Mouse (Mus musculus): ENCODE data around the gene Mllt10.

The Mllt10 gene

DNA sequence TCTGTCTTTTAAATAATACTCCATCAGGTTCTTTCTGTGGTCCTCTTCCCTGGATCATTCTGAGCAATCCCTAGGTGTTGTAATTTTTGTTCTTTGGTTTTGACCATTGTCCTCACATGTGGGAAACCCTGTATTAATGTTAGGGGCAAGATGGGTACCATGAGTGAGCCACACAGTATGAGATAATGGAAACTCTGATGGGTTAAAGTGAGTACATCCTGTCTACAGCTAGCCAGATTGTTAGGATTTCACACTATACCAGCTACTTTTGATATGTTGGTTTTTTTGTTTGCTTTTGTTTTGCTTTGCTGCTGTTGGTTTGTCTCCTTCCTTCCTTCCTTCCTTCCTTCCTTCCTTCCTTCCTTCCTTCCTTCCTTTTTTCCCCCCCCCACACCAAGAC, 128.0 kb downstream of the Mllt10 start:
- in situ Hi-C loops (cut with MboI): no loop called here

DNA sequence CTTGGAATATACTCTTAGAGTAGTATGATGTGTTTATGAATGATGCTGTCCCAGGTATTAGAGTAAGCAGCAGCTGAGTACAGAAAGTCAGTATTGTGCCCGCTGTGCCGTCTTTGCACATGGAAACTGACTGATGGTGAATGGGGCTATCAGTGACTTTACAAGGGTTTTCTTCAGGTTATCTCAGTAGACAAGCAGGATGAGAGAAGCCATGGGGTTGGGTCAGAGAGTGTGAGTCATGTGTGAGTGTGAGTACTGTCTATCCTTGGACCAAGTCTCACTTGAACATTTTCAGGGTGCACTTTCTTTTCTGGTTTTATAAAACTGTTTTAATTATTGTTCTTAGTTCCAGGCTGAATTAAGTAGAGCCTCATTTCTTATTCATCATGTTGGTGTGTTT, 133.3 kb downstream of the Mllt10 start:
- in situ Hi-C loops (cut with MboI): no loop called here

DNA sequence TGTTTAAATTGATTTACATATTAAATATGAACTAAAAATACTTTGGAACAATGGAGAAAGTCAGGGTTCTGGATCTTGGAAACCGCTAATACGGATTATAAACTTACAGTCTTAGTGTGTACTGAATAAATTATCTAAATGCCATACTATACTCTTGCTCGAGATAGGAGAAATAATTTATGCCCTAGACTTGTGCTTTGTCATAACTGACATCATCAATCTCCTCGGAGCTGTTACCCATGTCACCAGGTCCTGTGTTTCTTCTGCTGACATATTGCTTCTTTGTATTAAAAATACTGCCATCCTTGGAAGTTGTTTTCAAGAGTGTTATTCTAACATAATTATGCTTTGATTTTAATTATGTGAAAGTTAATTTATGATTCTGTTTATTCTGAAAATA, 140.2 kb downstream of the Mllt10 start:
- in situ Hi-C loops (cut with MboI): no loop called here

DNA sequence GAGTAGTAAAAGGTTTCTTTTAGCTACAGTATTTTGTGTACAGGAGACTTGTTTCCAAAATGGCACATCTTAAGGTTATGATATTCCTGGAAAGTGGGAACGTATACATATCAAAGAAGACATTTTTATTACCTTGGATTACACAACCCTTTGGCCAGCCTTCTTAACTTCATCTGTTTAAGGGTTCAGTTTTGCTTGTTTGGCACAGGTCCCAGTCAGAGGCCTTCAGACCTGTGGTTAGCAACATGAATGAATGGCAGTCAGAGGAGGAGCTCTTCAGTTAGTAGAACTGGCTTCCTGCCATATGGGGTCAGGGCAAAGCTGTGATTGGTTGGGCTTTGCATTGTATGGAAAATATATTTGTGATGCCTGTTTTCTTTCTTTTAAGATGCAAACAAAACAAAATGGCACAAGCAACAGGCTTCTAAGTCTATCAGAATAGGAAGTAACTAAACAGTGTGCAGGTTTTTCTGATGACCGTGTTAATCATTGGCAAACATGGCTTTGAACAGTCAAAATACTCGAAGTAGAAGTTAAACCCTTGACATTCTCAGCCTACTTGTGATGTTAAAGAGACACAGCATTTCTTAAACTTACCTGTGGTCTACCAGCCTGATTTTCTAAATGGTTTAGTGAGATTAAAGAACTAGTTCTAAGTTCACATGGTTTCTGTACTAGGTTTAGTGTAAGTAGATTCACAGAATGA, 140.8 kb downstream of the Mllt10 start:
- in situ Hi-C loops (cut with MboI): no loop called here

DNA sequence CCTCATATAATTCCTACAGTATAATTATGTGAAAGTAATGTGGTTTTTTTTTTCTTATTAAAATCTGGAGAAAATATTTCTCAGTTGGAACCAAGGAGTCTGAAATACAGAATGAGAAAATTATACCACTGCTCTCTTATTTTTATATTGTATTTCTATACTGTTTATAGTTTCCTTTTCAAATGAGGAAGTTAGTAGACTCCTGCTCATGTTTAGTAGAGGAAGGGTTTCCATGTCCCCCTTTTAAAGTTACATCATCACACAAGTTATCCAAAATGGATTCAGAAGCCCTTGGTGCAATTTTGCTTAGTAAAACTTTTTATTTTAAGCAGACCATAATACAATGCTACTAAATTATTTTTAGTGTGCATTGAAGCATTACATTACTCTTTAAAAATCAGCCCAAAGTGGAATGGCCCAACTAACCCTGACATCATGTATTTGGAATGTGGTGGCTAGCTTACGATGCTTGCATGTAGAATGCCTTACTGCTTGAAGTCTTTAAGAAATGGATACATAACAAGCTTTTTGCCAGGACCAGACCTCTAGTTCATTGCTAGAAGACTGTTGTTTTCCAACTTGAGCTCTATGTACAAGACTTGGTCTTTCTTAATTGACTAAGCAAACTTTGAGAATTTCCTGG, 146.9 kb downstream of the Mllt10 start:
- in situ Hi-C loops (cut with MboI): loop anchor here (10.0 kb wide), 1 partner anchor 177 kb away; no protein-coding TSS in a partner anchor

DNA sequence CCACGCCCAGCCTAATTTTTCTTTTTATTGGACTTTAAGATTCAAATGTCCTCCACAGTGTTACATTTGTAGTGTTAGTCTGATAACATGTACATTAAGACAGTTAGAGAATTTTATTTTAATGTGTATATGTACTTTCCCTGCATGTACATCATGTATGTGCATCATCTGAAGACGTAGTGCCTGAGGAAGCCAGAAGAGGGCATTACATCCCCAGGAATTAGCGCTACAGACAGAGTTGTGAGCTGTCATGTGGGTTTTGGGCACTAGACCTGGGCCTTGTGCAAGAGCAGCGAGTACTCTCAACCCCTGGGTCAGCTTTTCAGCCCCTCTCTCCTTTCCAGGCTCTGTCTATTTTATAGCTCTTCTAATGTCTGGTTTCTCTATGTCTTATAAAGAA, 147.9 kb downstream of the Mllt10 start:
- in situ Hi-C loops (cut with MboI): loop anchor here (10.0 kb wide), 1 partner anchor 178 kb away; no protein-coding TSS in a partner anchor

DNA sequence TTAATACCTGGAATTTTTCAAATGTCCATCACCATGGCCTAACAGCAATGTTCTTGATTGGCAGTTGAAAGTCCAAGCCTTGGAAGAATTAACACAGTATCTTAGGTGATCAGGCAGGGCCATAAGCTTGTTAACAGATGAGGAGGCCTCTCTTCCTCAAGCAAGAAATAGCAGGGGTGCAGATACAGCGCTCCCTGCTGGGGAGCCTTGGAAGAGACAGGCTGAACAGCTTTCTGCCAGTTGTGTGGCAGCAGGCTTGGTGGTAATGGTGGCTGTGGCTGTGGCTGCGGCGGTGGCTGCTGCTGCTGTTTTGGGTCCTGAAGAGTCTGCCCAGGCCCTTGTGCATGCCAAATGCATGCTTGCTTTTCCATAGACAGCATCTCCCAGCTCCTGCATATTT, 150.1 kb downstream of the Mllt10 start:
- in situ Hi-C loops (cut with MboI): loop anchor here (10.0 kb wide), 1 partner anchor 180 kb away; no protein-coding TSS in a partner anchor

DNA sequence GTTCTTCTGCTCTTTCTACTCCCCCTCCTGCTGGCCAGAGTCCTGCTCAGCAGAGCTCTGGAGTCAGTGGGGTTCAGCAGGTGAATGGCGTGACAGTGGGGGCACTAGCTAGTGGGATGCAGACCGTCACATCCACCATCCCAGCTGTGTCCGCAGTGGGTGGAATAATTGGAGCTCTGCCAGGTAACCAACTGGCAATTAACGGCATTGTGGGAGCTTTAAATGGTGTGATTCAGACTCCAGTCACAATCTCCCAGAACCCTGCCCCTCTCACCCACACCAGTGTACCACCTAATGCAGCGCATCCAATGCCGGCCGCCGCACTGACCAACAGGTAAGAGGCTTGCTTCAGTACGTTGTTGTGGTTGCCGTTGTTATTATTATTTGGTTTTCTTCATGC, 151.8 kb downstream of the Mllt10 start:
- in situ Hi-C loops (cut with MboI): loop anchor here (10.0 kb wide), 1 partner anchor 182 kb away; no protein-coding TSS in a partner anchor

DNA sequence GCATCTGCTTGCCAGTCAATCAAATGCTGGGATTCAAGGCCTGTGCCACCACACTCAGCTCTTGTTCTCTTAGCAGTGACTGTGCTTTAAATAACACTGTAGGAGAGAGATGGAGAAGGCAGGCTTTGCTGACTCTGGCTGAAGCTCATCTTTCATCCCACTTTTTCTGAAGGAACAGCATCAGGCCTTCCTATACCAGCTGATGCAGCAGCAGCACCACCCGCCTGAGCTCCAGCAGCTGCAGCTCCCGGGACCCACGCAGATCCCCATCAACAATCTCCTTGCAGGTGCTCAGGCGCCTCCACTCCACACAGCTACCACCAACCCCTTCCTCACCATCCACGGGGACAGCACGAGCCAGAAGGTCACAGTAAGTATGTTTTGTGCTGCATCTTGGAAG, 153.5 kb downstream of the Mllt10 start:
- in situ Hi-C loops (cut with MboI): loop anchor here (10.0 kb wide), 1 partner anchor 184 kb away; no protein-coding TSS in a partner anchor

DNA sequence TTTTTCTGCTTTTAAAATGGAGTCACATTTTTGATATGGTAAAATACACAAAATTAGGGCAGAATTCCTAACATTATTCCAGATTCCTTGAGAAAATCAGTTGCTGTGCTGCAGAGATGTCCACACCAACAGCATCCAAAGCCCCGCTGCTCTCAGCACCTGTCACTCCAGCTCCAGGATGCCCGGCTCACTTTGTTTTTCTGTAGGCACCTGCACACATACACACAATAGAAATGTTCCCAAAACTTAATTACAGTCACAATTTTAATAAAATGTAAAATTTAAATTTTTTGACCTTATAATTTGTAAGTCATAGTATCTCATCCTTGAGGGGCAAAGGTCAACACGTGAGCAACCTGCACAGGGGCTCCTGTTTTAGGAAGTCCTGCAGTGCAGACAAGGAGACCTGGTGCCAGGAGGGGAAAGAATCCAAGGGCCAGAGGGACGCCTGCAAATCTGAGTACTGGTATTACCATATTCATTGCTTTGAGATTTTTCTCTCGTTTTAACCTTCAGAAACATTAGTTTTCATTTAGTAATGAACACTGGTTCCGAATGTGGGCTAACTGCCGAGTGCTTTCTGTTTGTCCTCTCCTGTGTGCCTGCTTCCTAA, 154.3 kb downstream of the Mllt10 start:
- in situ Hi-C loops (cut with MboI): loop anchor here (10.0 kb wide), 1 partner anchor 185 kb away; no protein-coding TSS in a partner anchor

DNA sequence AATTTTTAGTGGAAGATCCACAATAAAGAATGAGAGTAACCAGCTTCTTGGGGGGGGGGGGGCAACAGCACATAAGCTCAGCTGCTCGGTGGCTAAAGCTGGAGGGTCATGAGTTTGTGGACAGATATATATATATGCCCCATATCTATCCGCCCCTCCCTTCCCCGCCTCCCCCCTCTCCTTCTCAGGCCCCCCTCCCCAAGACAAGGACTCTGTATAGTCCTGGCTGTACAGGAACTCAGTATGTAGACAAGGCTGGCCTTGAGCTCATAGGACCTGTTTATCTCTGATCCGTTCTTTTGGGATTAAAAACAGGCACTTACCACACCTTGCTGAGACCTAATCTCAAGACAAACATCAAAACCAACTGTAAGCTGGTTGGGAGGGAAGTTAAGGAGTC, 154.9 kb downstream of the Mllt10 start:
- in situ Hi-C loops (cut with MboI): loop anchor here (10.0 kb wide), 1 partner anchor 185 kb away; no protein-coding TSS in a partner anchor

DNA sequence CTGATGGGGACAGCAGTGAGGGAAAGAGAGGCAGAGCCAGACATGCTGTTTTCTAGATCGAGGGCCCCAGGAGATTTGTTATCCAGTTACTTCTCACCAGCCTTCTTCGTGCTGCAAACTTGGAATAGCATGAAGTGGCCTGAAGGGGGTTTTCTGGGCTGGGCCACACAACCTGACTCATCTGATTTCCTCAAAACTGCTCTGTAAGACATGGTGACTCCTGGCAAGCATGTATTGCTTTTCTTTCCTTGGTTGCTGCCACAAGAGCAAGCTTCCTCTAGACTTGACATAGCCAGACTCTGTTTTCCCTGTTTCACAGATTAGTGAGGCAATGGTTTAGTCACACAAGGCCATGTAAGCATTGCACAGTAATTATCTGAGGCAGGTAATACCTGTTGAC, 159.0 kb downstream of the Mllt10 start:
- in situ Hi-C loops (cut with MboI): no loop called here

DNA sequence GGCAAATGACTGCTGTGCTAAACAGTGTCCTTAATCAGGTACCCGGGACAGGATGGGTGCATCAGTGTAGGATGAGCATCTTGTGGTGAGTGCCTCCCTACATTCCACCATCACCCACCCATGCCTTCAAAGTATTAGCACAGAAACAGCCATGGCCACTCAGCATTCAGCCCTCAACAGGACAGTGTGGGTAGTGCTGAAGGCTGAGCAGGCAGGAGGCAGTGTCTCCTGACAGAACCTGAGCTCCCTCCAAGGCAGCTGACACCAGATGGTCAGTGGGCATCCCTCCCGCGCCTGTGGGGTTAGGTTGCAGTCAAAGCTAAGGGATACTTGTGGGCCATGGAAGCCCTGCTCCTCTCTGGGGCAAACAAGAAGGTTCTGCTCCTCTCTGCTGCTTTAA, 162.8 kb downstream of the Mllt10 start:
- in situ Hi-C loops (cut with MboI): no loop called here

DNA sequence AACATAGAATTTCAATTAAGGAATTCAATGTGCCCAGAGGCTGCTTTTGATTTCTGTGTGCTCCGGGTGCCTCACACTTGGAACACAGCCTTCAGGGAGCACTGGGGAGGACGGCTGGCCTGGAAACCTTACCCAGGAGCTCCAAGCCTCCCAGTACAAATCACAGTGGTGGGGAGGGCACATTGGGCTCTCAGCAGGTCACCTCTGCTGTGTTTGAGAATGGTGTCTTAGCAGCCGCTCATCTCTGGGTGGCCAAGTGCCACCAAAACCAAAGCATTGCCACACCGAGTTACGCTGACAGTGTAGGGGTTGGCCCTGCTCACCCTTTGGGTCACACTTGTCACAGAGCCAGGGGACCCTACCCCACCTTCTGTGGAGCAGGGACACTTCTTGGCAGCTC, 163.5 kb downstream of the Mllt10 start:
- in situ Hi-C loops (cut with MboI): no loop called here

DNA sequence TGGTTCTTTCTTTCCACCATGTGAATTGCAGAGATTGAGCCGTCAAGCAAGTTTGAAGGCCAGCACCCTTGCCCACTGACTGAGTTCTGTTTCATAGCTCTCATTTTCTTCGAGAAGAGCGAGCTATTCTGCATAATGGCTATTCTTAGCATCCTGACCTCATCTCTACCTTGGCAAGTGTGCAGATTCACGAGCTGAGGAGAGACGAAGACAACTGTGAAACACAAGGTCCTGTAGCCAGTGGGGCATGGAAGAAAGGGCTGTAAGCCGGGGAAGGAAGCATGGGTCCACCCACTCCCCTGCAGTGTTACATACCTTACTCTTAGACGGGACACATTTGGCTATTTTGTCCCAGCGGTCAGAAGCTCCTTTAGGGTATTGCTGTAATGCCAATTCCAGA, 164.1 kb downstream of the Mllt10 start:
- in situ Hi-C loops (cut with MboI): no loop called here

DNA sequence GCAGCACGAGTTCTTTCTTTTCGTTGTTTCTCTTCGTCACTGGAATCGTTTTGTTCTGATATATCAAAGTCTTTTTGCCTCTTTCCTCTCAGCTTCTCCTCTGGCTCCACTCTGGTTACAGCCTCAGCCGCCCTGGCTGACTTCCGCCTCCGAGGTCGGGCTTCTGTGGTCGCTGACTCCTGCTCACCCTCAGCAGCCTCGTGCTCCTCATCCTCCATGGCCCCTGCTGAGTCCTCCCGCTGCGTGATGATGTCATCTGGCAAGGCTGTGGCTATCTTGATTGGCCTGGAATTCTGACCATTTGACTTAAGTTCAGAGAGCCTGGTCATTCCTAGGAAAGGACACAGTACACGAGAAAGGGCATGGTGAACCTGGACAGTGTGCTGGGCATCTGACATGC, 164.5 kb downstream of the Mllt10 start:
- in situ Hi-C loops (cut with MboI): no loop called here

DNA sequence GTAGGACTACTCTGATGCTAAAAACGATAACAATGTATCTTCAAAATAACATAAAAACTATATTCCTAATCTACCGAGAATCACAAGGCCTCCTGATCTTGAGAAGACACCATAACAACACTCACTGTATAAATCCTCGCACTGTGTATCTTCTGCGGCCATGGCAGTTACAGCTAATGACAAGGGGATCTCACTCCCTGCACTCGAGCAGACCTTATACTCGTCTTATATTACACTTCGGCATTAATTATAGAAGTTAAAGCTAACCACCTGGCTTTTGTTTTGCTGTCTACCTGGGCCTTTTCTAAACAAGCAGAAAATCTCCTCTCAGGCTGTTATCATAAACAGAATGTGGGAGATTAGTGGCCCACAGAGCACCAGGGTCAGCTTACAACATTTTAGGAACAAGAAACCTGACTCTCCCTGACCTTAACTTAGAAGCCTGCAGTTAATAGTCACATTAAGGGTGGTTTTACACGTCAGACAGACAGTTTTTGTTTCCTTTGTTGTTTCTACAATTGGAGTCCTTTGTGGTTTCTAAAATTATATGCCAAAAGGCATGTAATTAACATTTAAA, 173.5 kb downstream of the Mllt10 start:
- in situ Hi-C loops (cut with MboI): no loop called here

DNA sequence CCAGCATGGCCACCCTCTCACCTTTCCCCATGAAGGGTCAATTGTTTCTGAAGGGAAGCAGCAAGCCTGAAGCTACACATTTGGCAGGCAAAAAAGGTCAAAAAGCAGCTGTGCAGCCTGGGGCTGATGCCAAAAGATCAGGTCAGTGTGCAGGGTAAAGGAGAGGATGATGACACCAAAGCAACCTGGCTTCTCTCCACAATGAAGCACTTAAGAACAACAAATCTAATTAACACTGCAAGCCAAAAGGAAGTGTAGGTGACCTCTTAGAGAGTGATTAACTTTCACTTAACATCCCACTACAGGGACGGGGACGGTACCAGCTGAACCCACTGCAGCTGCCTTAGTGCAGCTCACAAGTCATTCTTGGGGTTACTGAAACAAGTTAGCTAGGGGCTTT, 174.2 kb downstream of the Mllt10 start:
- in situ Hi-C loops (cut with MboI): no loop called here

DNA sequence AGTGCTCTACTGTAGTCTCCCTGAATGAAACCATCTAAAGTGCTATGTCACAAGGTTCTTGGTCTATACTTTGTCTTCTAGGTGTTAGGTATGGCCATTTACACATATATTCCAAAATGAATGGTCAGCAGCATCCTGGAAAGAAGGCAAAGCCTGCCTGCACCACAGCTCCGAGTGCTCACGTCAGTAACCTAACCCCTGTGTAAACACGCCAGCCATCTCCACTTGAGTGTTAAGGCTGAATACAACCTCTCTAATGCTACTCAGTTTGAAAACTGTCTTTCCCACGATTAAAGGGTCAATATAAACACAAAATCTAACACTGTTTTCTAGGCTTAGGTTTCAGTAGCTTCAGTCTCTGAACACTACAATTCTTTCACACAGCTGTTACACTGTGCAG, 176.1 kb downstream of the Mllt10 start:
- in situ Hi-C loops (cut with MboI): no loop called here

DNA sequence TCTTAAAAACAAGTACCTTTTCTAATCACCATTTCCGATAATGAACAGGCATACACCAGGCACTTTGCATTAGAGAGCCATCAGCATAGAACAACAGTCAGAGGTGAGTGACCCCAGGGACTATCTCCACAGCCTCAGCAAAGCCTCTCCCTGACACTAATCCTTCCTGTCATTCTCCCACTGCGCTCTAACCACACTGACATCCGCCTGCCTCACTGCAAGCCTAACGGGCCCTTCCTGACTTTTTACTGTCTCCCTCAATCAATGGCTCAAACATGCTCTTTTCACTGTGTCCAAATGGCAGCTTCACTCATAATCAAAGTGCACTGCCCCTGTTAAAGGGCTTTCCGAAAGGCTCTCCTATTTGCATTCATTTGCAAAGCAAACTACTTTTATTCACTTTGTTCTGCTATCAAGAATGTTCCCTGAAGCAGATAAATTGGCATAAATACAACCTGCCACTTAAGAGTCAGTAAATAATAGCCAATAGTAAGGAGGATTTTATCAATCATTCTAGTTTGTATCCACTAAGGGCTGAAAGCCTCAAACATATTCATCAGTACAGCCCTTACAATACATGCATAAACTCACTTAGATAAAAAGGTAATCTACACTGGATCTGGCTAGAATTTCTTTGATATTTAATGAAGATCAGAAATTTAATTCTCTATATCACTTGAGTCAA, 178.0 kb downstream of the Mllt10 start:
- in situ Hi-C loops (cut with MboI): no loop called here

DNA sequence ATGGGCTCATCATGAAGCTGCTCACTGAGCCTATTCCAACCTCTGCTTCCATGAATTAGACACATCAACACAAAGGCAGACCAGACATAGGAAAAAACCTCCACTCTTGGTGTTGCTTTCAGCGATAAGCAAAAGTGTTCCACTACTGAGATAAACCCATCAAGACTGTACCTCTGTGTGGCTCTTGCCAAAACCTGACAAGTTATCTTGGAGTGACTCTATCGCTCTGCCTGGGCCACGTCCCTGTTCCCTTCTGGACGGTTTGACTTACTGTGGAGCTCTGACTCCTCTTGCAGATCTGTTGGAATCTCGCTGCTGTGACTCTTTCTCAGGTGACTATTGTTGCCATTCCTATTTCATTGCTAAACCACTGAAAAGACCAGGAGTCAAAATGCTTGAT, 180.5 kb downstream of the Mllt10 start:
- in situ Hi-C loops (cut with MboI): no loop called here

DNA sequence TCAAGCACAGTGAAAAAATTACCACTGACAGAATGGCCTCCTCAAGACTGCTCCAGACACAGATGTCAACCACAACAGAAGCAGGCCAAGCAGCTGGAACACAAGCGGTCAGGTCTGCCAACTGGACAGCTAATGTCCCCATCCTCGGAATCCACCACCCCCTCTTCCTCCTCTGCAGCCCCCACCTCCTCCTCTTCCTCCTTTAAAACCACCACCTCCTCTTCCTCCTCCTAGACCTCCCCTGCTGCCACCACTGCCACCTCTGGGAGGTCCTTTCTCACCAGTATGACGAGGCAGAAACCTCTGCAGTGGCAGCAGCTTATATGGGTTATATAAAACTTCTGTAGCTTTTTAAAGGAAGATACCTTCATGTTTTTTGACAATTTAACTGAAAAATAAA, 194.2 kb downstream of the Mllt10 start:
- in situ Hi-C loops (cut with MboI): no loop called here

Data from mature B cell (primary cell).